Mouse (Mus musculus) gastrocnemius, postnatal 25 days (tissue): ENCODE data around the gene Clstn2. TPM values are rescaled to one million over a fixed set of nuclear protein-coding genes. Genes with fewer than 3 reads are reported as not detected.

Experiments used
- DNase-seq: peaks from one replicate; pipeline ENCODE4 v3.0.0; 2022
- total RNA-seq, 2 experiments: library from RNA; stranded (reverse); gene quantifications; 1 replicate in 1 of 2; 2 replicates in 1 of 2; pipeline ENCODE4 v1.2.3; 2021

Clstn2 gene
- total RNA-seq, 2 experiments from 2014 or later, result 1.4 to 1.6 TPM

GRCm38 (mm10) chr9:97950378-97951006 is 82.5 kb downstream of the Clstn2 start:
- DNase-seq, result no peak

DNA sequence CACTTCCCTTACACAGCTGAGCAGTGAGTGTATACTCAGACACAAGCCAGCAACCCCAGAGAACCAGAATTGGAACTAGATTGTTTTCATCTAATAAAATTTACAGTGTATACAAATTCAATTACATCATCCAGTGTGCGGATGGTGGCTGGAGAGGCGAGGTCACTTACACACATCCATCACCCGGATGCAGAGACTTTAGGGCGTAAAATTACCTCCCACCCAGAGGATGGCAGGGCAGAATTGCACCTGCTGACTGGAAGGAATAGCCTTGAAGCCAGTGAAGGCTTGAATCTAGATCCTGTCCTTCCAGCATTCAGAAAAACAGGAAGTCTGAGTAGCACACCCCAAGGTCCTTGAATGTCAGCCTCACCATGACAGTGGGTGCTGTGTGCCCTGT is 113.7 kb downstream of the Clstn2 start:
- no peak for DNase-seq

DNA sequence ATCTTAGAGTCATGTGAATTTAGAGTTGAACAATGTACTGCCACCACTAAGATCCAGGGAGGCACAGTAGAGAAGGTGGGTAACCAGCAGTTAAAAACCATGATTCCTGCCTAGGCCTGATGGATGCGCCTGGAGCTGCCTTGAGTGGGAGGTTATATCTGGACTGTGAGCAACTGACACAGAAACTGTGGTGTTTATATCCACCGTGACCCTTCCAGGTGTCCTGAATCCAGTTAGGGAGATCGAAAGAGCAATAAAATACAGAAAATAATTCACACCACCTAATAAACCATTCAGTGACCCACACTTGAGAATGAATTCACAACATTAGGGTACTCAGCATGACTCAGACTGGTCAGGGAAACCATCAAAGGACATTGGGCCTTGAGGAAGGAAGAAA is 141.6 kb downstream of the Clstn2 start:
- DNase-seq, result no peak

- no peak for DNase-seq
These were observed 149.6 kb downstream of the Clstn2 start for GRCm38 (mm10) chr9:97883336-97883735.

DNA sequence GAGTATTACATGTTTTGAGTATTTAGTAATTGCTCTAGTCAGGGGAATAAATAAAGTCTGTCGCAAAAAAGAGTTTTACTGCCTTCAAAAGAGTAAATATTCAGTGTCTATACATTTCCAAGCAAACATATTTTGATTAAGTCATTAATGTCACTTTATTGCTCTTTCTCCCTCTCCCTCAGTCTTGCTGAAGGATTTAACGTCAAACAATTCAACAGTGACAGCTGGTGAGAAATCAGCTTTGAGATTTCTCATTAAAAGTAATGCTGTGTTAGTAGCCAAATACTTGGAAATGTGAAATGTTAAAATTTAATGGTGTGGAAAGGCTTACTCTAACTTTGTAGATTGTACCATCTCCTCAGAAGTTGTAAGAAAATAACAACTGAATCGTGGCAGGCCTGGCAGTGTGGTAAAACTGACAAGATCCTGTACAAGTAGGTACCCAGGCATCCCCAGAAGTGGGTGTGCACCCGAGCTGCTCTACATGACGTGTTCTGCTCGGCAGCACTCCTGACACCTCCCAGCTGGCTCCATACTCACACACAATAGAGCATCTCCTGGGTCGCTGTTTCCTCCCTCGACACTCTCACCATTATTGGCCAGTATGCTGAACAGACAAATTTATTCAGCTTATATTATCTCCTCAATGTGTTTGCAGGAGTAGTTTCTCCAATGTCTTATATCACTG is 165.8 kb downstream of the Clstn2 start:
- DNase-seq, result no peak

DNA sequence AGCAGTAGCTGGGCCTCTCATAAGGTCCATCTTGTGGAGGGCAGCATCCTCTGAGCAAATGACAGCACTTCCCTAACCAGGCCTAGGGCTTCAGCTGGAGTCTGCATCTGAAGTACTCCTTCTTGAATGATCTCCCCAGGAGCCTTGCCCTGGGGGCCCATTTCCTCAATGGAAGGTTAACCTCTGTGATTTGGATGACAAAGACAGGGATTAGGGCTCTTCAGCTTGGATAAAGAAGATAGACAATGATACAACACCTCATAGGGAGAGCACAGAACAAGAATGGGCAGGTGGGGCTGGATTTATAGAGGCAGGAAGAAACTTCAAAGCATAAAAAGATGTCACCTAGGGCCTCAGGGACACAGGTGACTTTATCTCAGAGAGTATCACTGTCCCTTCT is 180.1 kb downstream of the Clstn2 start:
- DNase-seq, result no peak

- peak; percentile 16 for DNase-seq
These were observed 184.8 kb downstream of the Clstn2 start for GRCm38 (mm10) chr9:97847873-97848838.

DNA sequence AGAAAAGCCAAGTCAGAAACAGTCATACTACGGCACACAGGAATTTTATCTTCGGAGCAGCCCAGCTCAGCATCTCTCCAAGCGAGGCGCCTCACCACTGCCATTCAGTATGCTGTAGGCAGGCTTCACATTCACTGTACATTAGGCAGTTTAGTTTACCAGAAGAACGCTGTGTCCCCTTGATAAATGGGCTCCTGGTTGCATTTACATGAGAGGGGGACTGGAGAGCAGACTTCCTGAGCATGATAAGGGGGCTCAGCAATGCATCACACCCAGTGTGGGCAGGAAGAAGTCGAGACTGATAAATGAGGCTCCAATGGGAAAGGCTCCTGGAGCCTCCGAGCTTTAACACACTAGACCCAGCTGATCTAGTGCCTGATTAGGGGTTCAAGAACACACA is 190.9 kb downstream of the Clstn2 start:
- DNase-seq, result no peak

GRCm38 (mm10) chr9:97831216-97831615 is 201.8 kb downstream of the Clstn2 start:
- no peak for DNase-seq

- no peak for DNase-seq
These were observed 203.1 kb downstream of the Clstn2 start for GRCm38 (mm10) chr9:97829919-97830318.

DNA sequence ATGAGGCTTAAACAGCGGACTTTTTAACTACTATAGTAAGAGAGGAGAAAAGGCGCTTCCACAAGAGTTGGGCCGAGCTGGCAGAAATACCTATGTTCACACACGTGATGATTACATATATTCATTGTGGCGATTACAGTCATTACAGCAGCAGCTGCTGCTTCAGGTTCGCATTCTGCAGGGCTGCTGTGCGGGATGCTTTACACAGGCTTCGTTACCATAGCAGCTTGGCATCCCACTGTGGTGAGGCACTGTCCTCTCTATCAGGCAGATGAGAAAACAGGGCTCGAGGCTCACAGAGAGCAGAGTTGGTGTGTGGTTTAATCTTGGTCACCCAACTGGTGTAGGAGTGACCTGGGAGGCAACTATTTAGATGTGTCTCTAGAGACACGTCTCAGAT is 205.3 kb downstream of the Clstn2 start:
- no peak for DNase-seq

GRCm38 (mm10) chr9:97826077-97826947 is 206.7 kb downstream of the Clstn2 start:
- DNase-seq, result no peak

- DNase-seq, result no peak
These were observed 215.9 kb downstream of the Clstn2 start for GRCm38 (mm10) chr9:97817116-97817515.

- DNase-seq, result no peak
These were observed 216.7 kb downstream of the Clstn2 start for GRCm38 (mm10) chr9:97816143-97816805.

DNA sequence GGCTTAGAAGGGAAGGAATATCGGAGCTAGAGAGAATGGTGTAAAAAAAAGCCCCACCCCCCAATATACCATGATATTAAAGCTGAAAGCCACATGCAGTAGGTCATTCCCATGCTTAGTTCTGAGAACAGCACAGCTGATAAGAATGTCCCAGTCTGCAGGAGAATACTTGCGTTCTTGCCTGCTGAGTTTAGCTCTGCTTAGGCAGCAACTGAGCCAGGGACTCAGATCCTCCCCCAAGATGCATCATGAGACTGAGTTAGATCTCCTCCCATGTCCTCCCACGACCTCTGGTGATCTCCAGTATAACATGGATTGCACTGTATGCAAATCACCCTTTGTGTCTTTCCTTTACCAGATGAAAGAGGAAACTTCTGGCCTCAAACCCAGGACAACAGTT is 219.8 kb downstream of the Clstn2 start:
- DNase-seq, result peak; percentile 7

- DNase-seq, result no peak
These were observed 225.9 kb downstream of the Clstn2 start for GRCm38 (mm10) chr9:97807031-97807430.

- no peak for DNase-seq
These were observed 239.3 kb downstream of the Clstn2 start for GRCm38 (mm10) chr9:97793661-97794060.

GRCm38 (mm10) chr9:97788151-97788670 is 244.8 kb downstream of the Clstn2 start:
- no peak for DNase-seq

- DNase-seq, result no peak
These were observed 252.9 kb downstream of the Clstn2 start for GRCm38 (mm10) chr9:97780032-97780616.

DNA sequence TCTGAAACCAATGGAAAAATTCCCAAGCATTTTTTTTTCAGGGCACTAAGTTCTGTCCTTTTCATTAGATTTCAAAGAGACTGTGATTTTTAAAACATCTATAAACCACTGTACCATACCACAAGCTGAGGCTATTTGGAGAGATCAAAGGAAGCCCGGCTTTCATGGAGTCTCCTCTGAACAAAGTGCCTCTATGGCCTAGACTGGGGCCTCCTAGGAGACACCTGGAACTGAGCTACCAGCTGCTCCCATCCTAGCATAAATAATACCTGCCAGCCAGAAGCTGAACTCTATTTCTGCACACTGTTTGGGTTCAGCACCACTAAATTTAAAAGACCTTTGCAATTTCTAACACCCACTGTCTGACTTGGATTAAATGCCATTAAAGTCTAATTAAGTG is 257.2 kb downstream of the Clstn2 start:
- DNase-seq, result no peak

- DNase-seq, result no peak
These were observed 258.0 kb downstream of the Clstn2 start for GRCm38 (mm10) chr9:97774991-97775390.
